Mouse (Mus musculus) kidney, embryonic 16.5 days (tissue): ENCODE data around the gene Prkg2. TPM values are rescaled to one million over a fixed set of nuclear protein-coding genes. Genes with fewer than 3 reads are reported as not detected.
A peak's percentile ranks its signal among the peaks of the same experiment; 100 is the strongest.

Experiments used
- ATAC-seq: fragments of 200-750 bp; cut with Nextera tagmentation; 2 replicates; pipeline ENCODE4 v1.8.0; 2017; ENCODE audit warnings: moderate TSS enrichment; ENCODE audit not compliant: low FRiP score, low TSS enrichment
- H3K27ac ChIP-seq: fragments of 300-500 bp; sonication (generic); 2 replicates; pipeline ENCODE4 v1.5.1; 2014; ENCODE audit warnings: low read length
- H3K27me3 ChIP-seq: fragments of 300-500 bp; sonication (generic); 2 replicates; pipeline ENCODE4 v1.6.1; 2014; ENCODE audit warnings: low read length, control low read depth, mixed read lengths; ENCODE audit not compliant: insufficient read depth
- H3K36me3 ChIP-seq: fragments of 300-500 bp; sonication (generic); 2 replicates; pipeline ENCODE4 v1.6.1; 2014; ENCODE audit warnings: low read length, control low read depth, mixed read lengths; ENCODE audit not compliant: insufficient read depth
- H3K4me1 ChIP-seq: fragments of 300-500 bp; sonication (generic); 2 replicates; pipeline ENCODE4 v1.6.1; 2014; ENCODE audit warnings: low read length, control low read depth, mixed read lengths; ENCODE audit not compliant: insufficient read depth
- H3K4me2 ChIP-seq: fragments of 300-500 bp; sonication (generic); replicated peaks from 2 replicates; pipeline ENCODE4 v1.6.1; 2014; ENCODE audit warnings: low read depth, low read length
- H3K4me3 ChIP-seq: fragments of 300-500 bp; sonication (generic); 2 replicates; pipeline ENCODE4 v1.5.1; 2014; ENCODE audit warnings: mild to moderate bottlenecking, low read length
- H3K9ac ChIP-seq: fragments of 300-500 bp; sonication (generic); replicated peaks from 2 replicates; pipeline ENCODE4 v1.6.1; 2014; ENCODE audit warnings: low read length
- H3K9me3 ChIP-seq: fragments of 300-500 bp; sonication (generic); 2 replicates; pipeline ENCODE4 v1.6.1; 2016; ENCODE audit warnings: low read length, control low read depth
- WGBS: fragments of 180-500 bp; shearing (Covaris S2); extraction: QIAGEN DNeasy Blood & Tissue Kit; methylation state at CpG from one replicate; pipeline ENCODE4 v1.1.7; 2014; 5-methylcytosine and 5-hydroxymethylcytosine counted together
- polyA plus RNA-seq: library from polyadenylated mRNA; unstranded; fragments of >200 nt; fragmentation: Nextera tagmentation; extraction: Ambion mirVana; gene quantifications from 2 replicates; pipeline ENCODE4 v1.2.1, GENCODE M21; 2015

Gene Prkg2
- polyA plus RNA-seq, result 2.0 and 2.4 TPM in 2 replicates

DNA sequence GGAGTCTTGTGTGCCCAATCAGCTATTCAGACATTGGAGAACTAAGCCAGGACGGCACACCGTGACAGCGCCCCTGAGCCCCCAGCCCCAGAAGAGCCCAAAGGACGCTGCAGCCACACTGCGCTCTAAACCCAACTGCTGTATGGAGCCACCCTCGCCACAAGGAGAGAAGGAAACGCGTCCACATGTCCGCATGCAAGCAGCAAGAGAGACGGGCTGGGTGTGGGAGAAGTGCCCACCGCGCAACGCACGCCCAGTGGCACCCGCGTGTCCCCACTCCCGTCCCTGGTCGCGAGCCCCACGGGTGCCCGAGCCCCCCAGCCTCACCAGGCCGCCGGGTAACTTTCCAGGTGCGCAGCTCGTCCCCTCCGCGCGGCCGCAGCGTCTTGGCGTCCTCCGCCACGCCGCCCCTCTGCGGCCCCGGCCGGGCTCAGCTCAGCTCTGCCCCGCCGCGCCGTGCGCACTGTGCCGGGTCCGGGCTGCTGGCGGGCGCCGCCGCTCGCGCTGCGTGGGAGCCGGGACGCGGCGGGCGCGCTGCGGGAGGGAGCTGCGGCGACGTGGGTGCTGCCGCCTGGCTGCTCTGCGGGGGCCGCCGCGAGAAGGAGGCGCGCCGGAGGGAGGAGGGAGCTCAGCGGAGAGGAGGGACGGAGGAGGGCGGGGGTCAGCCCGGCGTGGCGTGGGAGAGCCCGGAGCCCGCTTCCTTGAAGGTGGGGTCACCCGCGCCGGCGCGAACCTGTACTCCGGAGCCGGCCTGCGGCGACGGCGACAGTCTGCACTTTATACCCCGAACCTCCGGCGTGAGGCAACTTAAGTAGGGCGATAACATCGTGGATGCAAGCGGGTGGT lies at the start of gene Prkg2:
Prkg2 (minus strand) TSS at position 756 of the 846 bp plus-strand sequence.
- H3K36me3 ChIP-seq, result no peaks in the 10 kb centered on the region
- H3K9ac ChIP-seq, result peak within 1 kb of the TSS; percentile 71
- ATAC-seq, result peak; percentile 87
- H3K27ac ChIP-seq, result no peak within 1 kb of the TSS
- no peaks in the 10 kb centered on the region for H3K9me3 ChIP-seq
- H3K4me1 ChIP-seq, result 0 out of 2 replicates have a peak, but pooled peaks cover 5% of the 10 kb centered on the region
- WGBS, result under 1% methylated on average over 74 of the region's 94 CpGs
- peak within 1 kb of the TSS; percentile 97 for H3K4me2 ChIP-seq
- H3K4me3 ChIP-seq, result peak within 1 kb of the TSS; percentile 64
- H3K27me3 ChIP-seq, result peaks cover 25% of the 10 kb centered on the region

- no peak overlapping the region for H3K9ac ChIP-seq
- H3K36me3 ChIP-seq, result no peaks in the 10 kb centered on the region
- H3K4me1 ChIP-seq, result no peaks in the 10 kb centered on the region
- no peak overlapping the region for H3K27ac ChIP-seq
- no peak for ATAC-seq
- WGBS, result 25% methylated on average over 5 of the region's 5 CpGs
- H3K27me3 ChIP-seq, result no peaks in the 10 kb centered on the region
- no peaks in the 10 kb centered on the region for H3K9me3 ChIP-seq
- H3K4me2 ChIP-seq, result no peak overlapping the region; the same call in 1 of the 2 replicates
- no peak overlapping the region for H3K4me3 ChIP-seq
These were observed 46.8 kb upstream of the Prkg2 start for GRCm38 (mm10) chr5:99083955-99084354.

- no peak overlapping the region for H3K9ac ChIP-seq
- no peaks in the 10 kb centered on the region for H3K36me3 ChIP-seq
- no peak overlapping the region for H3K4me3 ChIP-seq
- H3K9me3 ChIP-seq, result no peaks in the 10 kb centered on the region
- WGBS, result 53% methylated on average over 2 of the region's 2 CpGs
- H3K27me3 ChIP-seq, result no peaks in the 10 kb centered on the region
- H3K4me2 ChIP-seq, result no peak overlapping the region
- H3K4me1 ChIP-seq, result 0 out of 2 replicates have a peak, but pooled peaks cover 3% of the 10 kb centered on the region
- no peak overlapping the region for H3K27ac ChIP-seq
- no peak for ATAC-seq
These were observed 41.2 kb upstream of the Prkg2 start for GRCm38 (mm10) chr5:99078375-99078774.

DNA sequence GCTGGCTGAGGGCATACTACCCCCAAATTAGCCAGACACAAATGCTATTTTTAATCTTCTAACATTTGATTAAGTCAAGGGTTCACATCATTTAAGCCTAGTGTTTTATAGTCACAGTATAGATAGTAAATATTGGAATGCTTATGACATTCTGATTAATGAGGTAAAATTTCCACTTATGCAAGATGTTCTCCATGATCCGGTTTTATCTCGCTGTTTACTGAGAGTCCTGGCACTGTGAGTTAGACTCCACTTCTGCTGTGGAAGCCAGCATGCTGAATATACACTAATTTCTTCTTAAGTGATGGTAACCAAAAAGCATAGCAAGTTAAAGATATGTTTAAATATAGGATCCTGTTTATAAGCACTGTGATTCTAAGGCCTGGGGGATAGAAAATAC lies 31.2 kb upstream of the Prkg2 start:
- H3K9ac ChIP-seq, result no peak overlapping the region
- no peaks in the 10 kb centered on the region for H3K36me3 ChIP-seq
- no peaks in the 10 kb centered on the region for H3K4me1 ChIP-seq
- H3K4me3 ChIP-seq, result no peak overlapping the region
- H3K9me3 ChIP-seq, result no peaks in the 10 kb centered on the region
- no peak overlapping the region for H3K27ac ChIP-seq
- H3K27me3 ChIP-seq, result no peaks in the 10 kb centered on the region
- no peak for ATAC-seq
- no peak overlapping the region for H3K4me2 ChIP-seq
- 91% methylated on average over 2 of the region's 2 CpGs for WGBS

DNA sequence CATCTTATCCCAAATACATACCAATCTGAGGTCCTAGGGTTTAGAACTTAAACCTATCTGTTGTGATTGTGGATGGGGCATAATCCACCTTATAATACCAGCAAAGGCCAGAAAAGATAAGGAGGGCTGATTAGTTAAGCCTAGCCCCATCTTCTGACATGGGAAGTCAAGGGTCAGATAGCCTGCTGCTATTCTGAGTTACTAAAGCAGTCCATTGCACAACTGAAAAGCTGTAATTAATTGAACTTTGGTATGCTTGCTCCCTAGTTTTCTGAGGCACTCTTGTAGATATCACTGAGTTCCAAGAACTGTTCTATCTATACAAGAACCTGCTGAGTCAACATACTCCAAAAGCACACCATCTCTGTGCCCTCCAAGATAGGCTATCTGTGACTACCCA lies 25.4 kb upstream of the Prkg2 start:
- no peaks in the 10 kb centered on the region for H3K27me3 ChIP-seq
- ATAC-seq, result no peak

GRCm38 (mm10) chr5:99039021-99039420 lies 1.9 kb upstream of the Prkg2 start:
- Histone ChIP-seq H3K4me2 (no peak overlapping the region), H3K9ac (no peak overlapping the region), H3K4me1 (0 out of 2 replicates have a peak, but pooled peaks cover 5% of the 10 kb centered on the region), H3K27ac (no peak overlapping the region), H3K4me3 (no peak overlapping the region), H3K9me3 (no peaks in the 10 kb centered on the region), H3K27me3 (peaks cover 25% of the 10 kb centered on the region), H3K36me3 (no peaks in the 10 kb centered on the region)
- 77% methylated on average over 6 of the region's 6 CpGs for WGBS
- ATAC-seq, result no peak

More for the DNA sequence above, 25.4 kb upstream of the Prkg2 start:
- Histone ChIP-seq H3K4me3 (no peak overlapping the region), H3K9me3 (no peaks in the 10 kb centered on the region), H3K4me1 (no peaks in the 10 kb centered on the region), H3K36me3 (no peaks in the 10 kb centered on the region), H3K27ac (no peak overlapping the region), H3K9ac (no peak overlapping the region), H3K4me2 (no peak overlapping the region)

- peaks cover 25% of the 10 kb centered on the region for H3K27me3 ChIP-seq
- no peak overlapping the region for H3K27ac ChIP-seq
- 0 out of 2 replicates have a peak, but pooled peaks cover 5% of the 10 kb centered on the region for H3K4me1 ChIP-seq
- no peaks in the 10 kb centered on the region for H3K36me3 ChIP-seq
- peak overlapping the region; percentile 97 for H3K4me2 ChIP-seq
- peak overlapping the region; percentile 71 for H3K9ac ChIP-seq
- peak overlapping the region; percentile 64 for H3K4me3 ChIP-seq
- H3K9me3 ChIP-seq, result no peaks in the 10 kb centered on the region
- 4% methylated on average over 9 of the region's 9 CpGs for WGBS
- peak; percentile 65; the same call in 1 of the 2 replicates for ATAC-seq
These were observed 276 bp upstream of the Prkg2 start for GRCm38 (mm10) chr5:99037442-99037811.

DNA sequence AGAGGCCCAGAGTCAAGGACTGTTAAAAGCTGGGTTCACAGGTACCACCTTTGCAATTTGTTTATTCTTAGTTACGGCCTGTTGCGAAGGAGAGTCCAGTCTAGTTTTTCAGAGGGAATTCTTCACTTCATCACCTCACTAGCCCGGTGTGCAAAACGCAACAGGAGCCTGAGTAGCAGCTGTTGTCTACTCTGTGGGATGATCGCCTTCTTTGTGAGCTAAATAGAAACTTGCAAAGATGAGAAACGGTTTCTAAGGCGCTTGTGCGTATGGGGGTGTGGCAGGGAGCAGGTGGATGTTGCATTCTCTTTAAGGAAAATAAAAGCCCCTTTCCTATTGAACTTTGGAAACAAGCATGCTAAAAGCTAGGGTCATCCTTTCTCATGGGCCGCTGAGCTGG lies 1.2 kb downstream of the Prkg2 start:
- Histone ChIP-seq H3K9ac (no peak overlapping the region), H3K27me3 (peaks cover 25% of the 10 kb centered on the region), H3K4me3 (peak overlapping the region; percentile 64), H3K36me3 (no peaks in the 10 kb centered on the region), H3K9me3 (no peaks in the 10 kb centered on the region), H3K4me2 (peak overlapping the region; percentile 97), H3K4me1 (0 out of 2 replicates have a peak, but pooled peaks cover 5% of the 10 kb centered on the region), H3K27ac (no peak overlapping the region)
- WGBS, result 49% methylated on average over 9 of the region's 9 CpGs
- ATAC-seq, result no peak

- ATAC-seq, result no peak
- Histone ChIP-seq H3K27me3 (peaks cover 19% of the 10 kb centered on the region), H3K4me2 (no peak overlapping the region), H3K4me1 (no peaks in the 10 kb centered on the region), H3K36me3 (no peaks in the 10 kb centered on the region), H3K4me3 (no peak overlapping the region), H3K9me3 (no peaks in the 10 kb centered on the region), H3K27ac (no peak overlapping the region), H3K9ac (no peak overlapping the region)
- 70% methylated on average over 6 of the region's 6 CpGs for WGBS
These were observed 5.5 kb downstream of the Prkg2 start for GRCm38 (mm10) chr5:99031551-99032149.

- H3K36me3 ChIP-seq, result no peaks in the 10 kb centered on the region
- 75% methylated on average over 3 of the region's 3 CpGs for WGBS
- H3K27ac ChIP-seq, result no peak overlapping the region
- no peak for ATAC-seq
- no peaks in the 10 kb centered on the region for H3K27me3 ChIP-seq
- no peak overlapping the region for H3K9ac ChIP-seq
- H3K4me3 ChIP-seq, result no peak overlapping the region
- no peak overlapping the region for H3K4me2 ChIP-seq
- no peaks in the 10 kb centered on the region for H3K9me3 ChIP-seq
- no peaks in the 10 kb centered on the region for H3K4me1 ChIP-seq
These were observed 10.8 kb downstream of the Prkg2 start for GRCm38 (mm10) chr5:99026343-99026742.
